Mouse (Mus musculus): ENCODE results near the gene Tmem38b.
A peak's percentile ranks its signal among the peaks of the same experiment; 100 is the strongest.

The Tmem38b gene

DNA sequence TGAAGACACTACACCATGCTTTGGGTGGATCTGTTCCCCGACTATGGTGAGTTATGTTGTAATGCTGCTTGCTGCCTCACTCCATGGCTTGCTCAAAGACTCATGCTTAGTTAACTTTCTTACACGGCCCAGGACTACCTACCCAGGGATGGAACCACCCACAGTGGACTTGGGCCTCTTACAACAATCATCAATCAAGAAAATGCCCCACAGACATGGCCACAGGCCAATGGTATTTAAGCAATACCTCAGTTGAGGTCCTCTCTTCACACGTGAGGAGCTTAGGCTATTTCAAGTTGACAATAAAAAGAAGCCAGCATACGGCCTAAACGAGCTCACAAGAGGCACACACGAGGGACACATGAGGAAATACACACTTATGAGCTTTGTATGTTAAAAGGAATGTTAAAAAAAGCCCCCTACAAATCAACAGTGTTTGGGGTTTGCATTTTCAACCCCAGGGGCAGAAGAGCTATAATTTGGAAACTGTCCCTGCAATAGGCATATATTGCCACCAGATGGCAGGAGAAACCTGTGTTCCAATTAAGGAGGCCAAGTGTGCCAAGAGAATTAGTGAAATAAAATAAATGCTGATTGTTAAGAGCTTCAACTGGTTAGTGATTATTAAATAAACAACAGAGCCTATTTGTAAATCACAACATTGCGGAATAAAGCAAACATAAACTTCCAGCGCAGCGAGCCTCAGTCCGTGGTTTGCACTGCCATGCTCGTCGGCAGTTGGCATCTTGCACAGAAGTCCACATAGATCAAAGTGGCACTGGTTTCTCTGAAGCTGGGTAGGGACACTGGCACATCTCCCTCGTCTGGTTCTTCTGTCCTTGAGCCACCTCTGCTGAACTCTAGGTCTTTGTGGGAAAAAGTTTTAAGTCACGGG, 58.8 kb downstream of the Tmem38b start:
- DNase-seq (ENCODE audit: low spot score in 2 of 2), result peak; percentile 29 to 71

DNA sequence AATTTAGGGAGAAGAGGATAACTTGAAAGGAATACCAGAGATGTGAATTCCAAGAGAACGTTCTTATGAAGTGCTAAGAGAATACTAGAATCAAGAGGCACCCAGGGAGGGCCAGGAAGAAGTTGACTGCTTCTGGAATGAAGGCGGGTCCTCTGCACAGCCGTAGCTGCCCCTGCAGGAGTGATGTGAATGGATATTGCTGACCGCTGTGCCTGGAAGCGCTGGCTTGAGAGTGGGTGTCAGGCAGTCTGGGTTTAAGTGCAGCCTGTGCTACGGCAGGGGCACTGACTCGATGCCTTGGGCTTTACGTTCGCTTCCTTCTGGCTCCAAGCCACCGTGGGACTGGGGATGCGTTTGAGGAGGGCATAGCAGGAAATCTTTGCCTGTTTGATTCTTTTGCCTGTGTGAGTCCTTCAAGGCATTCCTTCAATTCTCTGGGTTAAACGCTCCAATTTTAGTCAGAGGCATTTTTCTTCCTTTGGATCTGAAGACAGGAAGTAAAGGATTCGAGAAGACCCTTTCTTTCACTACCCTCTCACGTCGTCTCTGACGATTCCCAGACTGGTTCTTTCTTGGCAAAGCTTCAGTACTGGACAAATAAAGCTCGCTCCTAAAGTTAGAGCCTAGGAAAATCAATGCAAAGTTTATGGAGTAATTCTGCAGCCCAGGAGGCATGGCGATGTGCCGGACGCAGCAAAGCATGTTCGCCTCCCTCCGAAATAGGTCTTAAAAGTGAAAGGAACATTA, 60.7 kb downstream of the Tmem38b start:
- no peak for DNase-seq (ENCODE audit: low spot score in 2 of 2)

DNA sequence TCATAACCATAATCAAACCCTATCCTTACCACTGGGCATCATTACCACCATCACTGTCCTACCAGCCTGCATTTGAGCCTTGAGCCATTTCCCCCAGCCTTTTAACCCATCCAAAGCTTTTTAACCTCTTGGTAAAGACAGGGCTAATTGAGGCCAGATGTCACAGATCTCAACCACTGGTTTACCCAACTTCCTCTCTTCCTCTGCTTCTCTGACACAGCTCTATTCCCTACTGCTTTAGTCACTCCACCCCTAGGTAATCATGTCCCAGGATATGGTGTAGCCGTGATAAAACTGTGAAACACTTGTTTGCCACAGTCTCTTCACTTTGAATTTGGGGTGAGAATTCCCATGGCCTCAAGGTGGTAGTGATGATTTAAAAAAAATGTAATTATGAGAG, 69.5 kb downstream of the Tmem38b start:
- DNase-seq (ENCODE audit: low spot score in 2 of 2), result no peak

DNA sequence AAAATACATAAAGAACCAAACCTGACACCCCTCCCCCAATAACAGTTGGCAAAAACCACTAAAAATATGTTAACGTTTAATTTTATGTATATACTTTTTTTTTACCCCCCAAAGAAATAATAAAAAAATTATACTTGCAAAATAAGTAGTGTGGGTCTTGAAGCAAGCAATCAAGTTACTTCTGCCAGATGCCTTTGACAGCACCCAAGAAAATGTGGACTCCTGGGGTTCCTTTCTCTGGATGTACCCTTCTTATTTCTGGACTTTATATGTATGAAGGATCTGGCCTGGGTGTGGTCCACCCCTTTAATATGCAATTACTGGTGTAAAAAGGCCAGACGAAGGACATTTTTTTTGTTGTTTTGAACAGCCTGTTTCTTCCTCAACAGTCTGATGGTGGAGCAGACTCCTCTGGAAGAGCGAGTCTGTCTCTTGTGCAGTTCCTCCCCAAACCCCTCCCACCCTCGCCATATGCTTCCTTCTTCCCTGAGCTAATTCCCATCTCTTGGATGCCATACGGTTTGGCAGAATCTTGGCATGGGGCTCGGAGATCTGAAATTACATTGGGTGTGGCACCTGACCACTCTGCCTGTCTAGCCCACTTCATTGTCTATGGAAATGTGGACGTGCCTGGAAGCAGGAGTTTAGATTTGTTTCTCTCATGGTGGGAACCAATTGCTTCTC, 70.4 kb downstream of the Tmem38b start:
- DNase-seq (ENCODE audit: low spot score in 2 of 2), result peak in 1 of 2 experiments; percentile 22

DNA sequence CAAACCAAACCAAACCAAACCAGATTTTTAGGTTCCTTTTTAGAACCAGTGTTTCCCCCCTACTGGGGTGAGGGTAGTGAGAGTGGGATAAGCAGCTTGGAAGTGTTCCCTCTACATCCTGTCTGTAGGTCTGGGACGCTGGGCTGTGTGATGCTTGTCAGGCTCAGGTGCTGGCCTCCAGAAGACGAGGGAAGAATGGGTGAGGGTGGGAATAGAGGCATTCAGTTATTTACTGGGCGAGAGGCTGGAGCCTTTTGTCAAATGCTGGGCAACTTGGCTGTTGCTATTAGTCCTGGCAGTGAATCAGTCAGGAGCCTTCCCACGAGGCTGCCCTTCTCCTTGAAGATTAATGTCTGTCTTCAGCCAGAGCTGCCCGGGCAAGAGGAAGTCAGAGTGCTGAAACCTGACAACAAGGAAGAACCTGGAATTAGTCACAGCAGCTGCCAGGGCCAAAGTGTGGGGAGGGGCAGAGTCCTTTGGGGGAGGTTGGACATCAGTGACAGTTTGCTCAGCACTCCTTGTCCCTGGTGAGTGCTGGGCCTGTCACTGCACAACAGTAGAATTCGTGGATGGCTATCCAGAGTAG, 74.6 kb downstream of the Tmem38b start:
- DNase-seq (ENCODE audit: low spot score in 2 of 2), result no peak

DNA sequence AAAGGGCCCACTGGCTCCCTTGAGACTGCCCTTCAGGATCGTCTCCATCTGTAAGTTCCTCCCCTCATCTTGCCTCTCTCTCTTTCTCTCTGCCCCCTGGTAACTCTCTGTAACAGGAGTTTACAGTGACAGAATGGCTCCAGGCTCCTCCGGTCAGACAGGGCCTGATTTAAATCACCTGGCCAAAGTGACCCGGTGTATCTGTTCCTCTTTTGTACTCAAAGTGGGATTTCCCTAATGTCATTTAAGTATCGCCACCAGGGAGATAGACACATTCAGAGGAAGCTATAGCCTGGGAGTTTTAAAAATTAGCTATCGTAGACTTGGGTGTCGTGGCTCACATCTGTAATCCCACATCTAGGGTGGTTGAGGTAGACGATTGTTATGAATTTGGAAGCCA, 78.5 kb downstream of the Tmem38b start:
- DNase-seq (ENCODE audit: low spot score in 2 of 2), result no peak

DNA sequence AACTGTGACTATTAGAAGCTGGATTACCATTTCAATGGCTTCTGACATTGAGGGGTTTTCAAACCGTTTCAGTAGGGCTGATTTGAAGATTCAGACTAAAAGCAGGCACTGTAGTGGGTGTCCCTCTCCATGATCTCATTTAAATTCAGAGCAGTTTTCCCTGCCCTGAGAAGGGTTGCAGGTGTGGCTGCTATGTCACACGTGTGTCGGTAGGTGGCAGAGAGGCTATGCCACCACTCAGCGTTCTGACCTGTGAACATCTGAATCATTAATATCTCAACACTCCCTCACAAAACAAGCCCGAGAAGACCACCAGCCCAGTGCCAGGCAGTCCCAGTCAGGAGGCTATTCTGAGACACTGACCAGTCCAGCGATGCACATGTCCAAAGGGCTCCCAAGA, 79.7 kb downstream of the Tmem38b start:
- no peak for DNase-seq (ENCODE audit: low spot score in 2 of 2)

DNA sequence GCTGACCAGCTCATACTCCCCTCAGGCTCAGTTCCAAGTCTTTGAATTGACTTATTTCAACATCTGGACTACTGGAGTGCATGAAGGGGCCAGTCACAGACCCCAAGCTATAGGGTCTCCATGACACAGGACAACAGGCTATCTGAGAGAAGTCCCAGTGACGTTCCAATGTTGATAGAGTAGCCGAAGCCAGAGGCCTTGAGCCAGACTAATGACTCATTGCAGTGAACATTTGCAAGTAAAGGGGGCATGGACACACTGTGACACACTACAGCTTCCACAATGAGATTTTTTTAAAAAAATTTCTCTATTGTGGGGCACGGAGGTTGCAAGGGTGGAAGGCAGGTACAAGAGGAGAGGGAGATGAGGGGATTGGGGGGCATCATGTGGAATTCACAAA, 81.2 kb downstream of the Tmem38b start:
- no peak for DNase-seq (ENCODE audit: low spot score in 2 of 2)
